Mouse (Mus musculus) testis, adult 2 months (tissue): Measurements from ENCODE around the gene Tacc2. TPM values are rescaled to one million over a fixed set of nuclear protein-coding genes. Genes with fewer than 3 reads are reported as not detected.
"Not testable (repeated sequence)": the region's sequence is repeated elsewhere in the genome, so short reads cannot be mapped to it uniquely, and the experiment has no call there.

Source experiments
- H3K27ac ChIP-seq: fragments of 200-500 bp; 2 replicates; pipeline ENCODE4 v1.5.1; 2012; ENCODE audit warnings: low read depth, low read length; ENCODE audit not compliant: control insufficient read depth, insufficient read depth
- H3K27me3 ChIP-seq: fragments of 200-500 bp; 2 replicates; pipeline ENCODE4 v1.6.1; 2012; ENCODE audit warnings: mild to moderate bottlenecking, low read length, moderate library complexity; ENCODE audit not compliant: control insufficient read depth, insufficient read depth
- H3K36me3 ChIP-seq: fragments of 200-500 bp; 2 replicates; pipeline ENCODE4 v1.6.1; 2012; ENCODE audit warnings: mild to moderate bottlenecking, low read length; ENCODE audit not compliant: control insufficient read depth, insufficient read depth
- H3K4me1 ChIP-seq: fragments of 200-500 bp; 2 replicates; pipeline ENCODE4 v1.6.1; 2012; ENCODE audit warnings: low read length; ENCODE audit not compliant: control insufficient read depth, insufficient read depth
- H3K4me3 ChIP-seq: fragments of 200-500 bp; 2 replicates; pipeline ENCODE4 v1.5.1; 2012; ENCODE audit warnings: low read depth, mild to moderate bottlenecking, low read length, moderate library complexity, mixed read lengths; ENCODE audit not compliant: control insufficient read depth
- CTCF ChIP-seq: fragments of 200-500 bp; IDR thresholded peaks from 2 replicates; pipeline ENCODE4 v1.5.1; 2012; ENCODE audit warnings: low read depth, mild to moderate bottlenecking, inconsistent platforms, low read length, moderate library complexity; ENCODE audit not compliant: control insufficient read depth, insufficient read depth, insufficient replicate concordance
- POLR2A ChIP-seq: fragments of 200-500 bp; IDR thresholded peaks from 2 replicates; pipeline ENCODE4 v1.6.1; 2012; ENCODE audit warnings: low read depth, mild to moderate bottlenecking, inconsistent platforms, low read length, moderate library complexity; ENCODE audit not compliant: control insufficient read depth
- polyA plus RNA-seq: library from polyadenylated mRNA; depleted of rRNA; stranded (reverse); fragments of >200 nt; gene quantifications from 2 replicates; pipeline ENCODE4 v1.2.3, GENCODE M21; 2012

Tacc2 gene
- polyA plus RNA-seq, 1 experiment = 6.5 TPM

DNA sequence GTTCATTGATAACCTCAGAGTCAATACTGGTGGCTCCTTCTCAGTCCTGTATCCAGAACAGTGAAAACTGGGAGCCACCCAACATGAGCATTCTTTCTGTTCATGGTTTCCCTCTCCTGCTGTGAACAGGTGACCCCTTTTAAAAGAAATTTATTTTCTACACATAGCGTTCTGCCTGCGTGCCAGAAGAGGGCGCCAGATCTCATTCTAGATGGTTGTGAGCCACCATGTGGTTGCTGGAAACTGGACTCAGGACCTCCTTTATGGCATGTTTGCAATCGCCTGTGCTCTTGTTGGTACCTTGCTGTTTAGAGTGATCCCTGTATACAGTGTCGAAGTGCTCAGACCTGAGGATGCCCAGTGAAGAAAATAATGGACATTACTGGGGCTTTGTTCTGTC lies 87.4 kb downstream of the Tacc2 start:
- Histone ChIP-seq H3K4me1 (peaks cover 2% of the 10 kb centered on the region; the same call in 1 of the 2 replicates), H3K4me3 (no peak overlapping the region), H3K27me3 (no peaks in the 10 kb centered on the region), H3K27ac (no peak overlapping the region), H3K36me3 (no peaks in the 10 kb centered on the region)
- TF ChIP-seq CTCF (peak; percentile 46; the same call in 1 of the 2 replicates), POLR2A (no peak)

DNA sequence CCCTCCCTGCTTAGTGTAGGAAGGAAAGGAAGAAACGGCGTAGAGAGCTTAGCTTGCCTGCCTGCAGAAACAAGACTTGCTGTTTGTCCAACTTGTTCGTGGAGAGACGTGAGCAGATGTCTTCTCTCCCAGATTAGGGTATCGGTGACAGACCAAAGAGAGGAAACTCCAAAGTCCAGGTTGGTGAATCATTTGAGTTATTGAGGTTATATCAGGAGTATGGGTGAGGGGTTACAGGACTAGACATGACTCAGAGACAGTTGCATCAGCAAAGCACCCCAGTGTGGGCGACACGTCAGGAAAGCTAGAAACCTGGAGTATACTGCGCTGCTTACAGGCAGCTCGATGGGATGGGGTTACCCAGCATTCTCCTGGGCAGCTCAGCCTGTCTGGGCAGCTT lies 88.1 kb downstream of the Tacc2 start:
- Histone ChIP-seq H3K27me3 (no peaks in the 10 kb centered on the region), H3K36me3 (no peaks in the 10 kb centered on the region), H3K4me1 (peaks cover 4% of the 10 kb centered on the region), H3K4me3 (no peak overlapping the region), H3K27ac (no peak overlapping the region)
- no peak for TF ChIP-seq POLR2A
- TF ChIP-seq CTCF = no peak

DNA sequence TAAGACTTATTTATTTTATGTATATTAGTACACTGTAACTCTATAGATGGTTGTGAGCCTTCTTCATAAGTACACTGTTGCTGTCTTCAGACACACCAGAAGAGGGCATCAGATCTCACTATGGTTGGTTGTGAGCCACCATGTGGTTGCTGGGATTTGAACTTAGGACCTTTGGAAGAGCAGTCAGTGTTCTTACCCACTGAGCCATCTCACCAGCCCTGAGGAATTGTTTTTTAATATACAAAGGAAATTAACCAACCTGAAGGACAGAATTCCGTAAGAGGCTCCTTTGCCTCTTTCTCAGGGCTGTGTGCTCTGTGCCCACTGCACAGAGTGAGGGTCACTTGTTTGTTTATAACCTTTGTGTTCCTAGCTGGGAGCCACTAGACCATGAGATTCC lies 90.8 kb downstream of the Tacc2 start:
- not testable (repeated sequence) for H3K4me3 ChIP-seq, H3K4me1 ChIP-seq, H3K27ac ChIP-seq, H3K27me3 ChIP-seq, H3K36me3 ChIP-seq

DNA sequence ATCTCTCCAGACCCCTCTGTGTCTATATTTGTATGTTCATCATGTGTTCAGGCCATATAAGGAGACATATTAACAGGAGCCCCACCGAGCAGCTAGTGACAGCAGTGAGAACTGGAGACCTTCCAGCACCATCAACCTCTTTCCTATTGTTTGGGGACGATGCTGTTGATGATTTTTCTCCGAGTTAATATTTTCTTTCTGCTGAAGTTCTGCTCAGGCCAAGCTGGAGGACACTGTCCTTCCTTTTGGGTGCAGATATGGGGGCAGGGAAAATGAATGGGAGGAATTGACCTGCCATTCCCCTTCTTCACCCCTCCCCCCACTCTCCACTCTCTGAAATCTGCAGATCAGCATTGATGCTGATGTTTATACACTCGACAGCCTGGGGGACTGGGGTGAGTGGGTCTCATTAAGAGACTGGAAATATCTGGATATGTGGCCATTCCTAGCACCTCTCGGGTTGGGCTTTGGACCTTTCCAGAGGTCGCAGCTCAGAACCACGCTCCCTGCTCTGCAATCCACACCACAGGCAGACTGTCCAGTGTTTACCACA lies 91.6 kb downstream of the Tacc2 start:
- peak overlapping the region; percentile 76 for H3K27ac ChIP-seq
- no peaks in the 10 kb centered on the region for H3K27me3 ChIP-seq
- peaks cover 10% of the 10 kb centered on the region for H3K4me1 ChIP-seq
- no peak overlapping the region for H3K4me3 ChIP-seq
- H3K36me3 ChIP-seq = no peaks in the 10 kb centered on the region
- no peak for TF ChIP-seq CTCF
- TF ChIP-seq POLR2A = no peak

DNA sequence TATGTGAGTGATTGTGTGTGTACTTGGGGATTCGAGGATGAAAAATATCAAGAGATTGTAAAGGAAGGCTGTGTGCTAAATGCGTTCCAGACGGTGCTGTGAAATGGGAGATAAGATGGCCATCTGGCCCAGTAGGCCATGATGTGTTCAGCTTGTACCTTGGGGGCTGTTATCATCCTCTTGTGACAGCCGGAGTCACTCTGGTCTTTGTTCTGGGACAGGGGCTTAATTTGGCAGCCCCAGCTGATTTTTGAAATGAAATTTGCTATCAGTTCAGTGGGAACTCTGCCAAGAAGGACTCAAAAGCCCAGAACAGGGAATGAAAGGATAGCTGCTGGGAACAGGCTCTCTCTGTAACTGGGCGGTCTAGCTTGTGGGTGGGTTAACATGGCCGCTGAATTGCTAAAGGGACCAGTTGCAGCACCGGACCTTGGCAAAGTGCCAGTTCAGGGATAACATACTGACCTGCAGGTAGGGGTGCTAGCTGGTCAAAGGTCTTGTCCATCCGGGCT lies 92.2 kb downstream of the Tacc2 start:
- no peak for TF ChIP-seq CTCF
- TF ChIP-seq POLR2A = no peak
- Histone ChIP-seq H3K36me3 (no peaks in the 10 kb centered on the region), H3K4me1 (peaks cover 10% of the 10 kb centered on the region), H3K4me3 (no peak overlapping the region), H3K27ac (peak overlapping the region; percentile 76), H3K27me3 (no peaks in the 10 kb centered on the region)

DNA sequence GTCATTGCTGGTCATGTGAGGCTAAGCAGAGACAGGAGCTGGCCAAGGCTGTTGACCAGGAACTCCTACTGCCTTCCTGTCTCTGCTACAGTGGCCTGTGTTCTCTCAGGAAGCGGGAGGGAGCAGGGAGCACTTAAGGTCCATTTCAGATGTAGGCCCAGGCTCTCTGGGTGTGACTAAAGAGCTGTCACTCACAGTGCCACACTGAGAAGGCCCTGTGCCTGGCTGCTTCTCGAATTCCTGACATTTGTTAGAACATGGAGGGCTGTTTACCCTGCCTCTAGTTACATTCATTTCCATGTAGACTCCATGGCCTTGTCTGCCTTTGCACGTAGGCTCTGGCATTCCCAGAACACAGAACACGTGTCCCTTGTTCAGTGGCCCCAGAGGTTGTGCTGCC lies 93.1 kb downstream of the Tacc2 start:
- Histone ChIP-seq H3K4me3 (no peak overlapping the region), H3K4me1 (peaks cover 10% of the 10 kb centered on the region), H3K27ac (peak overlapping the region; percentile 50), H3K27me3 (no peaks in the 10 kb centered on the region), H3K36me3 (no peaks in the 10 kb centered on the region)
- TF ChIP-seq CTCF (no peak), POLR2A (no peak)

DNA sequence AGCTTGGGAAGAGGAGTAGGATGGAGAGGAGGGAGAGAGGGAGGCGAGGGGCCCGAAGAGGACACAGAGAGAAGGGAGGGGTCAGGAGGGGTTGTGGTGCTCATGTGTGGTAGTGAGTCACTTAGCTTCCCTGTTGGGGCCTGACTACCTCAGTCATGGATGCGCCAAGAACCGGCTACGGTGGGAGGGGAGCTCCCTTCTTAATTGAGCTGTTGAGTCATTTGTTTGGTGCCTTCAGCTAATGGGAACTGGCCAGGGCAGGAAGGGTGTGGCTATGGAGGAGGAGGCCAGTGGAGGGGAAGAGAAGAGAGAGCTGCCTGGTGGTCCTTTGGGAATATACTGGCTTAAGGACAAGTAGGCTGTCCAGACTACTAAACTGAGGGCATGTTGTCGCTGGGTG lies 94.1 kb downstream of the Tacc2 start:
- H3K36me3 ChIP-seq = no peaks in the 10 kb centered on the region
- no peak overlapping the region for H3K27ac ChIP-seq
- peaks cover 10% of the 10 kb centered on the region for H3K4me1 ChIP-seq
- no peaks in the 10 kb centered on the region for H3K27me3 ChIP-seq
- TF ChIP-seq POLR2A = no peak
- no peak for TF ChIP-seq CTCF
- H3K4me3 ChIP-seq = no peak overlapping the region
